In the genomic region with DNA sequence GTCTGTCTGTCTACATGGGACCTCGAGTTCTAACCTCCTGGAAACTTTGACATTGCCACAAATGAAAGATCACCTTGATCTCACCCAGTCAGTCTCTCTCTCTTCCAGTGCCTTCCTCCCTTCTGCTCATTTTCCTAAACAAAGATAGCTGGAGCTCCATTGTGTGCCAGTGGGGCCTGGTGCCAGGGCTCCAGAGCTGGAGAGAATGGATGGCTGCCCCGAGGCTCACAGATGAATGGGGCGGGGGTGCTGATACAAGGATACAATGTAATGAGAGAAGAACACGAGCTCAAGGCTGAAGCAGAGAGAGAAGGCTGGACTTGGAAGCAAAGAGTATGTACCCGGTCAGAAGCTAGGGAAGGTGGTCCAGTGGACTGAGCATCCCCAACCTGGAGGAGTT, we compare ENCODE assay signal across 19 mouse cellular contexts.
"Had no signal": no experiment of that assay in that cellular context is flagged by ENCODE, and none has a peak within 500 bp of the region (broad histone marks: within the 10 kb centered on the region; RNA-seq: fewer than 3 reads in every experiment).

No protein-coding gene starts in this region.

- DNase-seq: kidney, adult 2 months; kidney, postnatal 25 days; liver, embryonic 13.5 days; lung, adult 2 months; lung, postnatal 36 days; retina, postnatal 1 day; right cerebral cortex, postnatal 25 days; spleen, adult 18-20 months; thymus, adult 2 months; thymus, postnatal 14 days had no signal

- H3K9ac ChIP-seq: liver, embryonic 13.5 days; neural tube, embryonic 12.5 days; neural tube, embryonic 15.5 days; stomach, embryonic 15.5 days had no signal

- ATAC-seq: intestine, postnatal 0 days; midbrain, embryonic 15.5 days had no signal

- H3K36me3 ChIP-seq: liver, embryonic 13.5 days; midbrain, embryonic 15.5 days; neural tube, embryonic 12.5 days; neural tube, embryonic 15.5 days; stomach, embryonic 15.5 days had no signal

- H3K4me2 ChIP-seq: liver, embryonic 13.5 days; midbrain, embryonic 11.5 days; neural tube, embryonic 12.5 days; stomach, embryonic 15.5 days had no signal

- H3K27me3 ChIP-seq: stomach, embryonic 15.5 days had no signal

- H3K27ac ChIP-seq: kidney, postnatal 0 days; layer of hippocampus, adult 2 months; liver, embryonic 13.5 days; midbrain, embryonic 15.5 days; neural tube, embryonic 12.5 days; neural tube, embryonic 15.5 days; stomach, embryonic 15.5 days had no signal

- H3K4me3 ChIP-seq: layer of hippocampus, adult 2 months; liver, embryonic 13.5 days; megakaryocyte, embryonic 14.5 days; midbrain, embryonic 15.5 days; neural tube, embryonic 12.5 days; neural tube, embryonic 15.5 days; stomach, embryonic 15.5 days had no signal

- H3K9me3 ChIP-seq: liver, embryonic 13.5 days; megakaryocyte, embryonic 14.5 days; midbrain, embryonic 15.5 days; neural tube, embryonic 12.5 days; neural tube, embryonic 15.5 days; stomach, embryonic 15.5 days had no signal
